Mouse (Mus musculus): Measurements from ENCODE around the gene Podxl2. TPM values are rescaled to one million over a fixed set of nuclear protein-coding genes. Genes with fewer than 3 reads are reported as not detected.
A peak's percentile ranks its signal among the peaks of the same experiment; 100 is the strongest.

Gene Podxl2
- total RNA-seq, 1 experiment = 5.0 TPM

DNA sequence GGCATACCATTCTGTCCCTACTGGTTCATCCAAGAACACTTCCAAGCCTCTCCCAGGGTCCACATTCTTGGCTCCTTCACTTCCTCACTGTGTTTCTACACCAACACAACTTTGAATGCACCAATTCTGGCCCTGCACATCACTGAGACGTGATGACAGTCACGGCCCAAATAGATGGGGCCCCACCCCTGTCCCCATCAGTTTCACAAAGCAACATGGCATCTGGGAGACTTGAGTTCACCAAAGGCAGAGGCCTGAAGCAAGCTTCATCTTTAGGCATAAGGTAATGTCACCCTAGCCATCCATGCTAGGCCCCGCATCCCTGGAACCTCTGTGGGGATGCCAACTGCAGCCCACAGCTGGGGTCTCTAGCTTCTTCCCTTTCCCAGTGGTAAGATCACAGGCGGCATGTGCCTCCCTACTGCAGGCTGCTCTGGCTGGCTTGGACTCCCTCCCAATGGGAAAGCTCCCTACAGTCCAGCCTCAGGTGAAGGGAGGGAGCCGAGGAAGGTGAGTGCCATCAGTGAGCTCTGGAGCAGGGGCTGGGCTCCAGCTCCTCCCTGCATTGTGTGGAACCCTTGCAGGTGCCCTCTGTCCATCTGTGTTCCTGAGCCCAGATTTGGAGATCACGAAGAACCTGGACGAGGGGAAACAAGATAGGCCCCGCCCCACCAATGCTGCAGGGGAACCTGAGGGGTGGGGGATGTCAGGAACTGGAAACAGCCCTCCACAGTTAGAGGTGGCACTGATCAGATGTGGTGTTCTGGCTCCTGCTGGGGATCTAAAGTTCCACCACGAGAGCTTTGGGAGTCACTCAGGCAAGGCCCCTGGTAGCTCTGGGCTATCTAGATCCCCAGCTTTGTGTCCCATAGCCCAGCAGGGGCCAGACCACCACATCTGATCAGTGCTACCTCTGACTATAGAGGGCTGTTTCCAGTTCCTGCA, 30.8 kb downstream of the Podxl2 start:
- peaks cover 0 to 13% of the 10 kb centered on the region in 2 experiments; a peak in 2 of 4 replicates for H3K4me1 ChIP-seq (ENCODE audit: control insufficient read depth in 2 of 2, insufficient read depth in 2 of 2, low read length in 2 of 2, poor library complexity in 1 of 2)
- H3K9me3 ChIP-seq (ENCODE audit: control insufficient read depth, insufficient read depth, low read depth, low read length) = no peaks in the 10 kb centered on the region
- no peak overlapping the region for H3K4me3 ChIP-seq (ENCODE audit: insufficient read depth in 1 of 2, low read depth in 1 of 2, low read length in 2 of 2, poor library complexity in 1 of 2, severe bottlenecking in 1 of 2)
- H3K9ac ChIP-seq (ENCODE audit: insufficient read depth, low read depth, low read length, poor library complexity, severe bottlenecking) = no peak overlapping the region
- H3K36me3 ChIP-seq (ENCODE audit: control insufficient read depth, insufficient read depth, low read length, poor library complexity, severe bottlenecking) = no peaks in the 10 kb centered on the region; the same call in 1 of the 2 replicates
- no peak overlapping the region for H3K27ac ChIP-seq (ENCODE audit: insufficient read depth, low read depth, low read length, poor library complexity, severe bottlenecking)
- no peak for DNase-seq (ENCODE audit: low read depth, low spot score)
- TF ChIP-seq MAFK (IDR thresholded peaks at IDR 0.05; ENCODE audit: insufficient read depth, low read depth, low read length) (no peak), CHD2 (IDR thresholded peaks at IDR 0.05; ENCODE audit: low read depth, low read length) (no peak), HCFC1 (IDR thresholded peaks at IDR 0.05; ENCODE audit: borderline replicate concordance, insufficient read depth, low read length) (no peak), ZNF384 (IDR thresholded peaks at IDR 0.05; ENCODE audit: low read depth, low read length) (no peak), ZC3H11A (IDR thresholded peaks at IDR 0.05; ENCODE audit: borderline replicate concordance, low read depth, low read length) (no peak)
- in situ Hi-C loops (cut with MboI; ENCODE audit: low sequenced_read_pairs in 2 of 2, unreplicated experiment in 2 of 2) = no loop called here

DNA sequence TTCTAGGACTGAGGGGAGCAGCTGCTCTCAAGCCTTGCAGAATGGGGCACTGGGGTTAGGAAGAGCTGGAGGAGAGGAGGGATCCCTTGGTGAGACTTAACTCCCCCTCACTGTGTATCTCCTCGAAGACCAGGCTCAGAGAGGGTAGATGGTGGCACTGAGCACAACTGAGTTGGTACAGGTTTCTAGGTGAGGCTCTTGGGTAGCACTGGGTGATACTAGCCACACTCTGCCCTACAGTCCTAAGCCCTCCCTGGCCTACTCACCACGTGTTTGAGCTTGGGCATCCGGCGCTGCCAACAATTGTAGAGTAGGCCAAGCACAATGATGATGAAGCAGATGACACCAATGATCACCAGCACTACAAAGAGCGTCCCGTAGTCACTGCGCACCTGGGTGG, 31.6 kb downstream of the Podxl2 start:
- no peak overlapping the region for H3K27ac ChIP-seq (ENCODE audit: insufficient read depth, low read depth, low read length, poor library complexity, severe bottlenecking)

DNA sequence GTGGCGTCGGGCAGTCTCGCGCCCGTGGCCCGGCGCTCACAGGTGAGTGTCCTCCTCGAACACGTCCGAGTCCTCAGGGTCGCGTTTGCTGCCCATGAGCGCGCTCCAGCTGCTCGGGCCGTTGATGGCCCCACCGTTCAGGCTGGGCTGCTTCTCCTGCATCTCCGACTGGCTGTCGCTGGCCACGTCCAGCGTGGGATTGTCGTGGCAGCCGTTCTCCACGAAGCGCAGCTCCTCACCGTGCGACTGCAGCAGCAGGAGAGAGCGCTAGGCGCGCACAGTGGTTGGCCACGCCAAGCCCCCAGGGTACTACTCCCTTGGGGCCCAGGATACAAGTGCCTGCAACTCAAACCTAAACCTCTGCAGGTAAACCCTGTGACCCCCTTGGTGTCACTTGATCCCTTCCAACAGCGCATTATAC, 32.1 kb downstream of the Podxl2 start:
- Histone ChIP-seq H3K9me3 (ENCODE audit: control insufficient read depth, insufficient read depth, low read depth, low read length) (no peaks in the 10 kb centered on the region), H3K36me3 (ENCODE audit: control insufficient read depth, insufficient read depth, low read length, poor library complexity, severe bottlenecking) (peaks cover 13% of the 10 kb centered on the region; the same call in 1 of the 2 replicates), H3K9ac (ENCODE audit: insufficient read depth, low read depth, low read length, poor library complexity, severe bottlenecking) (peak overlapping the region; percentile 75), H3K27ac (ENCODE audit: insufficient read depth, low read depth, low read length, poor library complexity, severe bottlenecking) (no peak overlapping the region), H3K4me3 (ENCODE audit: insufficient read depth in 1 of 2, low read depth in 1 of 2, low read length in 2 of 2, poor library complexity in 1 of 2, severe bottlenecking in 1 of 2) (peak overlapping the region; percentile 81 to 92), H3K4me1 (ENCODE audit: control insufficient read depth in 2 of 2, insufficient read depth in 2 of 2, low read length in 2 of 2, poor library complexity in 1 of 2) (peaks cover 0 to 15% of the 10 kb centered on the region in 2 experiments; a peak in 2 of 4 replicates)
- DNase-seq (ENCODE audit: low read depth, low spot score) = peak; percentile 26
- no peak for TF ChIP-seq ZNF384 (IDR thresholded peaks at IDR 0.05; ENCODE audit: low read depth, low read length)
- in situ Hi-C loops (cut with MboI; ENCODE audit: low sequenced_read_pairs in 2 of 2, unreplicated experiment in 2 of 2) = no loop called here

More for the DNA sequence above, 31.6 kb downstream of the Podxl2 start:
- H3K4me3 ChIP-seq (ENCODE audit: insufficient read depth in 1 of 2, low read depth in 1 of 2, low read length in 2 of 2, poor library complexity in 1 of 2, severe bottlenecking in 1 of 2) = peak overlapping the region; percentile 81 to 92; a peak in 3 of 4 replicates
- in situ Hi-C loops (cut with MboI; ENCODE audit: low sequenced_read_pairs in 2 of 2, unreplicated experiment in 2 of 2) = no loop called here
- peak overlapping the region; percentile 75; the same call in 1 of the 2 replicates for H3K9ac ChIP-seq (ENCODE audit: insufficient read depth, low read depth, low read length, poor library complexity, severe bottlenecking)
- no peak for TF ChIP-seq MAFK (IDR thresholded peaks at IDR 0.05; ENCODE audit: insufficient read depth, low read depth, low read length)
- TF ChIP-seq ZC3H11A (IDR thresholded peaks at IDR 0.05; ENCODE audit: borderline replicate concordance, low read depth, low read length) = no peak
- no peak for TF ChIP-seq ZNF384 (IDR thresholded peaks at IDR 0.05; ENCODE audit: low read depth, low read length)
- TF ChIP-seq HCFC1 (IDR thresholded peaks at IDR 0.05; ENCODE audit: borderline replicate concordance, insufficient read depth, low read length) = no peak
- no peak for TF ChIP-seq CHD2 (IDR thresholded peaks at IDR 0.05; ENCODE audit: low read depth, low read length)
- peaks cover 8% of the 10 kb centered on the region; the same call in 1 of the 2 replicates for H3K36me3 ChIP-seq (ENCODE audit: control insufficient read depth, insufficient read depth, low read length, poor library complexity, severe bottlenecking)
- peaks cover 0 to 15% of the 10 kb centered on the region in 2 experiments; a peak in 2 of 4 replicates for H3K4me1 ChIP-seq (ENCODE audit: control insufficient read depth in 2 of 2, insufficient read depth in 2 of 2, low read length in 2 of 2, poor library complexity in 1 of 2)
- no peak for DNase-seq (ENCODE audit: low read depth, low spot score)
- H3K9me3 ChIP-seq (ENCODE audit: control insufficient read depth, insufficient read depth, low read depth, low read length) = no peaks in the 10 kb centered on the region

DNA sequence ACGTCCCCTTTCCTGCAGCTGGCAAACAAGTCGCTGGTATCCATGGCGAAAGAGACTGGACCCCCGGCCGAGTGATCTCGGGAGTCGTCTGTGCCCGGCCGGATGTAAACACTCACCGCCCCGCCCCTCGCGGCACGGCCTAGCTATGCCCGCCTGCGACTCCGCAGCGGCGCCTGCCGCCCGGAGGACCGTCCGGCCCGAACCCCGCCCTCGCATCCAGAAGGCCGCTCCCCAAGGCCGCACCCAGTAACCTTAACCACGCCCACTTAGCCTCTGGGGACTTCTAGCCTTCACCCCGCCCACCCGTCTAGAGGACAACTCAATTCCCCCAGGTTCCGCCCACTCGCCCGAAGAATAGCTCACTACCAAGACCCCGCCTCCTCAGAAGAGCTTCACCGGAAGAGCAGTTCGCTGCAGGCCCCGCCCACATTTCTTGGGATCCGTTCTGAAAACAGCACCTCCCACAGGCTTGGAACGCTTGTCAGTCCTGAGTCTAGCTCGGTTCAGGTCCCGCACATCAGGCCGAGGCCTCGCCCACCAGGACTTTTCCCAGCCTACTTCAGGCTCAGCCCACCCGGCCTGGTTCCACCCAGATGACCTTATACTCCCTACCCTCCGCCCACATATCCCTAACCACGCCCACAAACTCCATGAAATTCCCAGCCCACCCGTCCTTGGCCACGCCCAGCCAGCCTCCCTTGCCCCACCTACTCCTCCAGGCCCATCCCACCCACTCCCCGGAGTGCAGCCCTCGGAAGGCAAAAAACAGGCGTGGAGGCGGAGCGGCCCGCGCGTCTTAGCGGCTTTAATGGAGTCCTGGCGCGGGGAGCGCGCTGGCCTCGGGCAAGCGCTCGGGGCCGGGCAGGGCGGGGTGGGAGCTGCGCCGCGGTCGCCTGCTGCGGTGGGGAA, 32.8 kb downstream of the Podxl2 start, which contains the start of gene Abtb1:
Abtb1 (minus strand) TSS at position 204 of the 909 bp plus-strand sequence.
- in situ Hi-C loops (cut with MboI; ENCODE audit: low sequenced_read_pairs in 2 of 2, unreplicated experiment in 2 of 2) = no loop called here
- Histone ChIP-seq H3K9me3 (ENCODE audit: control insufficient read depth, insufficient read depth, low read depth, low read length) (no peaks in the 10 kb centered on the region), H3K9ac (ENCODE audit: insufficient read depth, low read depth, low read length, poor library complexity, severe bottlenecking) (peak within 1 kb of the TSS; percentile 84), H3K36me3 (ENCODE audit: control insufficient read depth, insufficient read depth, low read length, poor library complexity, severe bottlenecking) (peaks cover 14% of the 10 kb centered on the region; the same call in 1 of the 2 replicates), H3K4me1 (ENCODE audit: control insufficient read depth in 2 of 2, insufficient read depth in 2 of 2, low read length in 2 of 2, poor library complexity in 1 of 2) (peaks cover 0 to 15% of the 10 kb centered on the region in 2 experiments; a peak in 2 of 4 replicates), H3K27ac (ENCODE audit: insufficient read depth, low read depth, low read length, poor library complexity, severe bottlenecking) (no peak within 1 kb of the TSS), H3K4me3 (ENCODE audit: insufficient read depth in 1 of 2, low read depth in 1 of 2, low read length in 2 of 2, poor library complexity in 1 of 2, severe bottlenecking in 1 of 2) (peak within 1 kb of the TSS; percentile 81 to 92)
- DNase-seq (ENCODE audit: low read depth, low spot score) = peak; percentile 100
- TF ChIP-seq ZC3H11A (IDR thresholded peaks at IDR 0.05; ENCODE audit: borderline replicate concordance, low read depth, low read length) = no peak
- no peak for TF ChIP-seq MAFK (IDR thresholded peaks at IDR 0.05; ENCODE audit: insufficient read depth, low read depth, low read length)
- TF ChIP-seq HCFC1 (IDR thresholded peaks at IDR 0.05; ENCODE audit: borderline replicate concordance, insufficient read depth, low read length) = peak; percentile 59; the same call in 1 of the 2 replicates
- TF ChIP-seq ZNF384 (IDR thresholded peaks at IDR 0.05; ENCODE audit: low read depth, low read length) = no peak
- TF ChIP-seq CHD2 (IDR thresholded peaks at IDR 0.05; ENCODE audit: low read depth, low read length) = no peak

All from ES-E14 (cell line).